Mouse (Mus musculus) liver, embryonic 14.5 days (tissue): ENCODE measurements around the gene Gpr146.

Experiments
- CTCF ChIP-seq: IDR thresholded peaks from 2 replicates; pipeline ENCODE4 v1.5.1; 2016; ENCODE audit warnings: antibody characterized with exemption, low read depth, control low read depth
- EP300 ChIP-seq: IDR thresholded peaks from 2 replicates; pipeline ENCODE4 v1.6.1; 2016; ENCODE audit warnings: antibody characterized with exemption, low read depth

DNA sequence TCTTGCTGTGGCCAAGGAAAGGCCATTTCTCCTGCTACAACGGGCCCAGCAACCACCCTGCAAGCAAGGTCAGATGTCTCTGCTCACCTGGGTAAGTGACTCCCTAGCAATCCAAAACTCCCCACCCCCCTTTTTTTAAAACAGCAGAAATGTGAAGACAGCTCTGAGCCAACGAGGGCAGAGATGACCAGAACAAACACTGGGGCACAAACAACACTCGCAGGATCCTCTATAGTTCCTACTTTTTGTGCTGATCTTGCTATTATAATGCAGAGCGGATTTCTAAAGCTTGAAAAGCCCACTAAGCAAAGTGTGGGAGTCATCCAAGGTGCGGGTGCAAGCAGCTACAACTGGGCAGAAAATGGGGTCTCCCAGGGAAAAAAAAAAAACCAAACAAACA is 6.4 kb upstream of the Gpr146 start:
- TF ChIP-seq CTCF, result no peak
- TF ChIP-seq EP300, result no peak
